Mouse (Mus musculus): Measurements from ENCODE around the gene Gpr171. TPM values are rescaled to one million over a fixed set of nuclear protein-coding genes. Genes with fewer than 3 reads are reported as not detected.
A peak's percentile ranks its signal among the peaks of the same experiment; 100 is the strongest.
"Not testable (repeated sequence)": the region's sequence is repeated elsewhere in the genome, so short reads cannot be mapped to it uniquely, and the experiment has no call there.

The Gpr171 gene
- polyA plus RNA-seq, 1 experiment from 2014 or later = 1.1 TPM

DNA sequence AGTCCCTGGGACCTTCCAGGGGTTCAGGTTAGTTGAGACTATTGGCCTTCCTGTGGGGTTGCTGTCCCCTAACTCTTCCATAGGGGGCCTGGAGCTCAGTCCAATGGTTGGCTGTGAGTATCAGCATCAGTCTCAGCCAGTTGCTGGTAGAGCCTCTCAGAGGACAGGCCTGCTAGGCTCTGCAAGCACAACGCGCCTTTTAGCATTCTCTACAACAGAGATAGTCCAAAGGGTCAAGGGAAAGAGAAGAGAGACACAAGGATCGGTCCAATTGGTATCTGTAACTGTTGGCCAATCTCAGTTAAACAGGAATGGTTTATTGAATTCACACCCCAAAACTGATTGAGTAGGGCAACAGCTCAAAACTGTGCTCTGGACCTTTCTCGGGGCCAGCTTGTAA, 5.8 kb upstream of the Gpr171 start:
- no peak overlapping the region for H3K9ac ChIP-seq
- no peak for ATAC-seq
- H3K36me3 ChIP-seq (ENCODE audit: poor library complexity, severe bottlenecking) = no peaks in the 10 kb centered on the region
- no peak overlapping the region for H3K4me2 ChIP-seq
- no peak overlapping the region for H3K4me3 ChIP-seq
- no peaks in the 10 kb centered on the region for H3K27me3 ChIP-seq
- H3K27ac ChIP-seq = no peak overlapping the region
- H3K9me3 ChIP-seq (replicated peaks) = no peaks in the 10 kb centered on the region
- WGBS = 97% methylated on average over 4 of the region's 4 CpGs
- no peaks in the 10 kb centered on the region for H3K4me1 ChIP-seq

DNA sequence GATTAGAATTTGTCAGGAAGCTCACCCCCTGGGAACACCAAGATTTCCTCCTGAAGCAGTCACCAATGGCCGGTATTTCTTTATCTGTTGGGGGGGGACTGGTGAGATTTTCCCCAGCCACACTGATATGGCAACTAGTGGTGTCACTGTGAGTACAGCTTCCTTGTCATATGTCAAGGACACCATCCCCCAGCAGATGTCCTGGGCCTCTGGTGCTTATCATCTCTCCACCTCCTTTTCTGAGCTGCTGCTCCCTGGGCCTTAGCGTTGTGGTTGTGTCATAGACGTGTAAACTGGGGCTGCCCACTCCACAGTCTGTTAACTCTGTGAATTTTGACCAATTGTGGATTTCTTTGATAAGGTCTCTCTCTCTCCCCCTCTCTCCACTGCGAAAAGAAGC, 2.8 kb upstream of the Gpr171 start:
- Histone ChIP-seq H3K4me2 (no peak overlapping the region), H3K36me3 (ENCODE audit: poor library complexity, severe bottlenecking) (no peaks in the 10 kb centered on the region), H3K4me3 (no peak overlapping the region), H3K9ac (no peak overlapping the region), H3K9me3 (replicated peaks) (no peaks in the 10 kb centered on the region), H3K27me3 (no peaks in the 10 kb centered on the region), H3K4me1 (no peaks in the 10 kb centered on the region), H3K27ac (no peak overlapping the region)
- ATAC-seq = no peak
- 91% methylated on average over 4 of the region's 4 CpGs for WGBS

- WGBS = 96% methylated on average over 2 of the region's 2 CpGs
- no peak overlapping the region for H3K4me3 ChIP-seq
- no peaks in the 10 kb centered on the region for H3K36me3 ChIP-seq (ENCODE audit: poor library complexity, severe bottlenecking)
- ATAC-seq = no peak
- no peak overlapping the region for H3K27ac ChIP-seq
- H3K27me3 ChIP-seq = no peaks in the 10 kb centered on the region
- H3K9ac ChIP-seq = no peak overlapping the region
- no peaks in the 10 kb centered on the region for H3K9me3 ChIP-seq (replicated peaks)
- no peaks in the 10 kb centered on the region for H3K4me1 ChIP-seq
- H3K4me2 ChIP-seq = no peak overlapping the region
These were observed 525 bp upstream of the Gpr171 start for GRCm38 (mm10) chr3:59102146-59102545.

- H3K4me1 ChIP-seq = no peaks in the 10 kb centered on the region
- WGBS = 83% methylated on average over 10 of the region's 10 CpGs
- no peaks in the 10 kb centered on the region for H3K36me3 ChIP-seq (ENCODE audit: poor library complexity, severe bottlenecking)
- H3K9me3 ChIP-seq (replicated peaks) = no peaks in the 10 kb centered on the region
- no peak overlapping the region for H3K27ac ChIP-seq
- H3K4me3 ChIP-seq = no peak overlapping the region
- no peak for ATAC-seq
- no peak overlapping the region for H3K4me2 ChIP-seq
- H3K9ac ChIP-seq = no peak overlapping the region
- H3K27me3 ChIP-seq = no peaks in the 10 kb centered on the region
These were observed 3.1 kb downstream of the Gpr171 start for GRCm38 (mm10) chr3:59098540-59098939.

DNA sequence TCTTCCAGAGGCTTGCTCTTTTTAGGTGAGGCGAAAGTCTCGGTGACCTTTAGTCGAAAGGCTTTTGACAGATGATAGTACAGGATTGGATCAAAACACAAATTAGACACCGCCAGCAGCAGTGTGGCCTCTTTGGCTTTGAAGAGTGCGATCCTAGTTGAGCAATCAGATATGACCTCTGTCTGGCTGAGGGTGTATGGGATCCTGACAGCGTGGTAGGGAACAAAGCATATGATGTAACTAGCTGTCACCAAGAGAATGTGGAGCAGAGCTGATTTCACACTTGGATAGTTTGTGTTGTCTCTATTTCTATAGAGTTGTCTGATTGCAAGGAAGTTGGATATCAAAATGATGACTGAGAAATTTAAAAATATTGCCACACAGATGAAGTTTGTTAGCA, 4.2 kb downstream of the Gpr171 start:
- H3K4me3 ChIP-seq = no peak overlapping the region
- H3K9me3 ChIP-seq (replicated peaks) = no peaks in the 10 kb centered on the region
- no peaks in the 10 kb centered on the region for H3K4me1 ChIP-seq
- H3K9ac ChIP-seq = no peak overlapping the region
- H3K27me3 ChIP-seq = no peaks in the 10 kb centered on the region
- ATAC-seq = no peak
- no peak overlapping the region for H3K27ac ChIP-seq
- WGBS = 78% methylated on average over 6 of the region's 6 CpGs
- no peaks in the 10 kb centered on the region for H3K36me3 ChIP-seq (ENCODE audit: poor library complexity, severe bottlenecking)
- H3K4me2 ChIP-seq = no peak overlapping the region

DNA sequence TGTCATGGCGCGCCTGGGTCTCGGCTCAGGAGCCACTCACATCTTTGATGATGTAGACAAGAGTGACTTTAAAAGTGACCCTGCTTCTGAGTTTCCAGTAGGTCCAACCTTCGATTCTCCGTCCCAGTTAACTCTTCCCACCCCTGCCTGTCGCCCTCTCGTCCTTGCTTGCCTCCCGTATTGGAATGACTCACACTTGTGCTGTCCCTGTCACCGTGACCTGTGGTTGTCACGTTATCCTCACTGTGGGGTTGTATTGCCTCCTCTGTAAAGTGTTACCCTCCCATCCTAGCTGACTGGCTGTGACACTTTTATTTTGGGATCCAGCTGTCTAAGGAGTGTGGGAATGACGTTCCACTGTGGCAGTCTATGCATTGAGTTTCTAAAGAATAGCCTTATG, 8.9 kb downstream of the Gpr171 start:
- H3K9ac ChIP-seq = no peak overlapping the region
- H3K4me3 ChIP-seq = no peak overlapping the region
- H3K4me1 ChIP-seq = no peaks in the 10 kb centered on the region
- H3K4me2 ChIP-seq = no peak overlapping the region
- H3K36me3 ChIP-seq (ENCODE audit: poor library complexity, severe bottlenecking) = no peaks in the 10 kb centered on the region
- H3K9me3 ChIP-seq (replicated peaks) = no peaks in the 10 kb centered on the region
- ATAC-seq = no peak
- no peaks in the 10 kb centered on the region for H3K27me3 ChIP-seq
- no peak overlapping the region for H3K27ac ChIP-seq
- 88% methylated on average over 11 of the region's 11 CpGs for WGBS

DNA sequence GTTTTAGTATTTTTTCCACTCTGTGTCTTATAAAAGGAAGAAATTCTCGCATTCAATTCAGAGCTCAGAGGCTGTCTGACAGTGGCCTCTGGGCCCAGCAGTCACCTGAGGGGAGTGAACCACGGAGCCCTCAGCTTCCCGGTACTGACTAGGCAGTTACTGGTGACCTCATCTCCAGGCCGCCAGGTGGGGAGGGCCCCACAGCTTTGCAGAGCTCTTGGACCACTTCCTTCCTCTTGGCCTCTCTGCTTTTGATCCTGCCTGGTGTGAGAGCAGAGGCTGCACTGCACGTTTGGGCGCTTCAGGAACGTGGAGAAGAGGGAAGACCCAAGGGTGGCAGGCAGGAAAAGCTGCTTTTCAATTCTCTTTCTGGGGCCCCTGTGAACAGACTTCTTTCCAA, 20.7 kb downstream of the Gpr171 start:
- Histone ChIP-seq H3K27me3 (no peaks in the 10 kb centered on the region), H3K9ac (no peak overlapping the region), H3K4me1 (0 out of 2 replicates have a peak, but pooled peaks cover 7% of the 10 kb centered on the region), H3K36me3 (ENCODE audit: poor library complexity, severe bottlenecking) (peaks cover 3% of the 10 kb centered on the region; the same call in 1 of the 2 replicates), H3K4me3 (no peak overlapping the region), H3K27ac (no peak overlapping the region), H3K9me3 (replicated peaks) (no peaks in the 10 kb centered on the region), H3K4me2 (no peak overlapping the region)
- no peak for ATAC-seq
- WGBS = 25% methylated on average over 7 of the region's 7 CpGs

DNA sequence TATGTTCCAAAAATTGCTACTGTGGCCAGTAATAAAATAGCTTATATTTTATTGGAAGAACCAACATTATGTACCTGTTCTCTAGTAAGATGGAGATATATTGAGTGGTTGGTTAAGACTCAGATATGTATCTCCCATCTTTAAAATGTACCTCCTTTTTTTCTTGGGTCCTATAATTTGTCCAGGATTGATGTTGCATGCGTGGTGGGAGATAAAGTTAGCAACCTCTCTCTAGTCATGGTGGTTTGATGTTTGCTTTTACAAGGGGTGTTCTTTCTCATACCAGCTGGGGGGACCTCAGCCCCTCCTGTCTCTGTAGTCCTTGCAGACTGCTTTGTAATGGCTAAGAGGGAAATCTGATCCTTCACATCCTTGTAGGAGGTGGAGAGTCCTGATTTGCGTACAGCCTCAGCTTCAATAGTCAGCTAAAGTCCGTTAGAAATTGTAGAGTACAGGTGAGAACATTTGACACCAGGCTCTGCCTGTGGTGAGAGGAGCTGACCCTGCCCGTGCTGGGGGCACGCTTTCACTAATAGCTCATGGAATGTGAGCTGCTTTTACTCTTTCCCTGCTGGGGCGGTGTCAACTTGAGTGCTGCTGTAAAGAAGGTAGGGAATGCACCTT, 21.2 kb downstream of the Gpr171 start:
- H3K27me3 ChIP-seq = no peaks in the 10 kb centered on the region
- no peaks in the 10 kb centered on the region for H3K9me3 ChIP-seq (replicated peaks)
- H3K4me3 ChIP-seq = no peak overlapping the region
- no peak overlapping the region for H3K9ac ChIP-seq
- no peaks in the 10 kb centered on the region; the same call in 1 of the 2 replicates for H3K36me3 ChIP-seq (ENCODE audit: poor library complexity, severe bottlenecking)
- H3K27ac ChIP-seq = no peak overlapping the region
- WGBS = 21% methylated on average over 6 of the region's 6 CpGs
- H3K4me2 ChIP-seq = no peak overlapping the region
- 0 out of 2 replicates have a peak, but pooled peaks cover 7% of the 10 kb centered on the region for H3K4me1 ChIP-seq
- no peak for ATAC-seq

- no peak overlapping the region for H3K4me3 ChIP-seq
- no peak overlapping the region for H3K27ac ChIP-seq
- no peaks in the 10 kb centered on the region for H3K9me3 ChIP-seq (replicated peaks)
- H3K4me1 ChIP-seq = 0 out of 2 replicates have a peak, but pooled peaks cover 7% of the 10 kb centered on the region
- ATAC-seq = peak; percentile 80
- no peak overlapping the region for H3K4me2 ChIP-seq
- no peaks in the 10 kb centered on the region; the same call in 1 of the 2 replicates for H3K36me3 ChIP-seq (ENCODE audit: poor library complexity, severe bottlenecking)
- H3K27me3 ChIP-seq = no peaks in the 10 kb centered on the region
- 44% methylated on average over 4 of the region's 4 CpGs for WGBS
- no peak overlapping the region for H3K9ac ChIP-seq
These were observed 22.3 kb downstream of the Gpr171 start for GRCm38 (mm10) chr3:59079327-59079726.

DNA sequence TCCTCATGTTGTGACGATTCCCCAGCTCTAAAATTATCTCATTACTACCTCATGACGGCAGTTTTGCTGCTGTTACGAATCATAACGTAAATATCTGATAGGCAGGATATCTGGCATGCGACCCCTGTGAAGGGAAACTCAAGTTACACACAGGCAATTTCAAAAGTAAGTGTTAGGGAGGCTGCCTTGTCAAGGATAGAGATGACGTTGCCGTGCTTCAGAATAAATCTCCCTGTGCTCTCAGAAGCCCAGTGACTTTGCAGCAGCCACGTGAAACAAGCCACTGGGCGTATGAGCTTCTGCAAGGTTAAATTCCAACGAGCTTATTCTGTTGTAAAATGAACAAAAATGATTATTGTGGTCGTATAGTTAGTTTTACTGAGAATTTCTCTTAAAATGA, 23.0 kb downstream of the Gpr171 start:
- WGBS = 86% methylated on average over 11 of the region's 11 CpGs
- Histone ChIP-seq H3K9ac (no peak overlapping the region), H3K27me3 (no peaks in the 10 kb centered on the region), H3K27ac (no peak overlapping the region), H3K4me2 (no peak overlapping the region), H3K4me1 (0 out of 2 replicates have a peak, but pooled peaks cover 7% of the 10 kb centered on the region), H3K36me3 (ENCODE audit: poor library complexity, severe bottlenecking) (no peaks in the 10 kb centered on the region; the same call in 1 of the 2 replicates), H3K9me3 (replicated peaks) (no peaks in the 10 kb centered on the region), H3K4me3 (no peak overlapping the region)
- ATAC-seq = no peak

DNA sequence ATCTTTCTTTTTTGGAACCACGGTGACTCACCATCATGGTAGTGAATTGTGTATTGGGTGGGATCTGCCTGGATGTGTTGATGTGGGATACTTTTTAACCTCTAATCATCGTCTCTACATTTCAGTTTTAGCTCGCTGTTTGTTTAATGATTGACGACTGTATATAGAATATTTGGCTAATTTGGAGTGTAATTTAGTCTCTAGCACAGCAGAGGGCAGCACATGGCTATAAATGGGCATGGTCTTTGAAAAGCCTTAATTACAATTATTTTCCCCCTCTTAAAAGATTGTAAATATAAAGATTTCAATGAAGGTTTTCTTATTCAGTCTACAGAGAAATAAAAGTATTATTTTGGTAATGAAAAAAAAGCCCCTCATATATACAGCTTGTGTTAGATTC, 24.3 kb downstream of the Gpr171 start:
- WGBS = 67% methylated on average over 4 of the region's 4 CpGs
- 0 out of 2 replicates have a peak, but pooled peaks have one; percentile 22 for ATAC-seq

GRCm38 (mm10) chr3:59069071-59069470, 32.5 kb downstream of the Gpr171 start:
- 90% methylated on average over 1 of the region's 1 CpGs for WGBS
- not testable (repeated sequence) for H3K9ac ChIP-seq; H3K27me3 ChIP-seq; H3K36me3 ChIP-seq (ENCODE audit: poor library complexity, severe bottlenecking); H3K4me3 ChIP-seq; H3K27ac ChIP-seq; ATAC-seq; H3K4me2 ChIP-seq; H3K9me3 ChIP-seq (replicated peaks); H3K4me1 ChIP-seq

More for the DNA sequence above, 24.3 kb downstream of the Gpr171 start:
- Histone ChIP-seq H3K27me3 (no peaks in the 10 kb centered on the region), H3K4me1 (0 out of 2 replicates have a peak, but pooled peaks cover 7% of the 10 kb centered on the region), H3K27ac (no peak overlapping the region), H3K4me2 (no peak overlapping the region), H3K9me3 (replicated peaks) (no peaks in the 10 kb centered on the region), H3K9ac (no peak overlapping the region), H3K4me3 (no peak overlapping the region), H3K36me3 (ENCODE audit: poor library complexity, severe bottlenecking) (no peaks in the 10 kb centered on the region; the same call in 1 of the 2 replicates)

All from forebrain, embryonic 13.5 days (tissue).